Mouse (Mus musculus) lung, embryonic 16.5 days (tissue): ENCODE data around the gene Fgf2. TPM values are rescaled to one million over a fixed set of nuclear protein-coding genes. Genes with fewer than 3 reads are reported as not detected.
A peak's percentile ranks its signal among the peaks of the same experiment; 100 is the strongest.

Experiments used
- ATAC-seq: fragments of 200-750 bp; cut with Nextera tagmentation; 2 replicates; pipeline ENCODE4 v1.8.0; 2017; ENCODE audit warnings: low read depth, mild to moderate bottlenecking, moderate library complexity
- H3K27ac ChIP-seq: fragments of 300-500 bp; sonication (generic); 2 replicates; pipeline ENCODE4 v1.5.1; 2014; ENCODE audit warnings: mild to moderate bottlenecking, control low read depth, low read length
- H3K27me3 ChIP-seq: fragments of 300-500 bp; sonication (generic); 2 replicates; pipeline ENCODE4 v1.6.1; 2014; ENCODE audit warnings: low read depth, low read length, mixed read lengths; ENCODE audit not compliant: control insufficient read depth, insufficient read depth
- H3K36me3 ChIP-seq: fragments of 300-500 bp; sonication (generic); 2 replicates; pipeline ENCODE4 v1.6.1; 2014; ENCODE audit warnings: low read length; ENCODE audit not compliant: control insufficient read depth, insufficient read depth
- H3K4me1 ChIP-seq: fragments of 300-500 bp; sonication (generic); replicated peaks from 2 replicates; pipeline ENCODE4 v1.6.1; 2014; ENCODE audit warnings: low read length, mixed read lengths; ENCODE audit not compliant: control insufficient read depth, insufficient read depth
- H3K4me2 ChIP-seq: fragments of 300-500 bp; sonication (generic); 2 replicates; pipeline ENCODE4 v1.6.1; 2014; ENCODE audit warnings: low read depth, low read length, control low read depth
- H3K4me3 ChIP-seq: fragments of 300-500 bp; sonication (generic); 2 replicates; pipeline ENCODE4 v1.5.1; 2014; ENCODE audit warnings: mild to moderate bottlenecking, low read length, control low read depth
- H3K9ac ChIP-seq: fragments of 300-500 bp; sonication (generic); 2 replicates; pipeline ENCODE4 v1.6.1; 2014; ENCODE audit warnings: low read length, control low read depth
- H3K9me3 ChIP-seq: fragments of 300-500 bp; sonication (generic); 2 replicates; pipeline ENCODE4 v1.6.1; 2016; ENCODE audit warnings: low read length; ENCODE audit not compliant: control insufficient read depth
- WGBS: fragments of 180-500 bp; shearing (Covaris S2); extraction: QIAGEN DNeasy Blood & Tissue Kit; methylation state at CpG from one replicate; pipeline ENCODE4 v1.1.7; 2014; 5-methylcytosine and 5-hydroxymethylcytosine counted together
- polyA plus RNA-seq: library from polyadenylated mRNA; unstranded; fragments of >200 nt; fragmentation: Nextera tagmentation; extraction: Ambion mirVana; gene quantifications from 2 replicates; pipeline ENCODE4 v1.2.1, GENCODE M21; 2015

Fgf2 gene
- polyA plus RNA-seq, 1 experiment from 2014 or later, result 2.8 TPM

DNA sequence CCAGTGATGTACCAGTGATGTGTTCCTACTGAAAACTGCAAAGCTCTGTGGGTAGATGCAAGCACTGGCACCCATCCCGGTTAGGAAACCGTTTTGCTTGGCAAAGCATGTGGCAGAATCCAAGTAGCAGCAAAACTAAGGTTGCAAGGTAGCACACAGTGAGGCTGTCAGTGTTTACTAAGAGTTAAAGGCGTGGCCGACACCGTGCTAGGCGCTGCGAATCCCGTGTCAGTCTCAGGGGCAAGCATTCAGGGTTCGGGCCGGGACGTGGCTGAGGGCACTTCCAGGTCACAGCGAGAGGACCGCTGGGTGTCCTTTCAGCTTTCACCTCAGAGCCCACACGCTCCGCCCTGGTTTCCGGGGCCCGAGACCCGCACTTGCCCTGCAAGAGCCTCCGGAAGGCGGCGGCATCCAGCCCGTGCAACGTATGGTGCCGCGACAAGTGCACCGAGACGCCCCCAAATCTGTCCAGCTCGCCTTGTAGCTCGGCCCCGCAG is 70.9 kb downstream of the Fgf2 start:
- Histone ChIP-seq H3K9me3 (no peaks in the 10 kb centered on the region), H3K4me3 (peak overlapping the region; percentile 90), H3K36me3 (no peaks in the 10 kb centered on the region), H3K4me1 (peaks cover 15% of the 10 kb centered on the region), H3K4me2 (peak overlapping the region; percentile 86), H3K27ac (peak overlapping the region; percentile 93), H3K9ac (peak overlapping the region; percentile 88), H3K27me3 (no peaks in the 10 kb centered on the region)
- under 1% methylated on average over 30 of the region's 30 CpGs for WGBS
- no peak for ATAC-seq

DNA sequence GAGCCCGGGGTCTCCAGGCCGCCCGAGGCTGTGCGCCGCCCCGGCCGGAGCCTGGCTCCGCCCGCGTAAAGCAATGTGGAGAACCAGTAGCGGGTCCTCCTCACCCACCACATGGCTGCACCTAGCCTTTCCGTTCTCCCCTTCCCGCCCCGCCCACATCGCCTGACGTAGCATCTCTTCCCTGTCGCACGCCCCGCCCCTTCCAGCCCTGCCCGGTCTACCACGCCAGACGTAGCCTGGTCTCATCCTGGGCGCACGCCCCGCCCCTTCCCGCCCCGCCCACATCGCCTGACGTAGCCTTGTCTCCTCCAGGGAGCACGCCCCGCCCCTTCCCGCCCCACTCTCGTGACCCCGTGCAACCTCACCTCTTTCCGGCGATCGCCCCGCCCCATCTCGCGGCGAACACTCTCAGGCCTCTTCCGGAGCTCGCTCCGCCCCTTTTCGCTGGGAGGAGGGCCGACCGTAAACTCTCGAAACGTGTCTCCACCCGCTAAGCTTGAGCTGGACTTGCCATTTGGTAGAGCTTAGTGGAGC is 71.4 kb downstream of the Fgf2 start, which contains the start of gene Spata5:
Spata5 (plus strand) TSS at position 439 of the 534 bp plus-strand sequence.
- no peaks in the 10 kb centered on the region for H3K27me3 ChIP-seq
- H3K27ac ChIP-seq, result peak within 1 kb of the TSS; percentile 93
- peaks cover 15% of the 10 kb centered on the region for H3K4me1 ChIP-seq
- ATAC-seq, result peak; percentile 95
- H3K4me3 ChIP-seq, result peak within 1 kb of the TSS; percentile 90
- no peaks in the 10 kb centered on the region for H3K36me3 ChIP-seq
- H3K9me3 ChIP-seq, result no peaks in the 10 kb centered on the region
- peak within 1 kb of the TSS; percentile 95 for H3K4me2 ChIP-seq
- H3K9ac ChIP-seq, result peak within 1 kb of the TSS; percentile 88
- 1% methylated on average over 49 of the region's 50 CpGs for WGBS

DNA sequence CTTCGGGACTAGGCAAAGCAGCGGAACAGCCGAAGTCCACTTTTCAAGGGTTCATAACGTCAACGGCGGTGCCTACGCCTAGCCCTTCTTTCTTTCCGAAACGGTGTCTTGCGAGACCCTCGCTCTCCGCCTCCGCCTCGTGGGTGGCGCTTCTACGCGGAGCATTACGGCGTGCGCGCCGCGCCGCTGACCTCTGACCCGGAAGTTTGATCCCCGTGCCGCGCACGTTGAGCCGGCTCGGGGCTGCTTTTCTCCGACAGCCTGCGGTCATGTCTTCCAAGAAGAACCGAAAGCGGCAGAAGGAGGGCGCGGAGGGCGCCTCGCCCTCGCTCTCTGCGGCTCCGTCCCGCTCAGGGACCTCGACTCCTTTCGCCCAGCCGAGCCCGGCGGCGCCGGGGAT is 71.9 kb downstream of the Fgf2 start, which contains the start of gene Nudt6:
Nudt6 (minus strand) TSS at position 140 of the 400 bp plus-strand sequence.
- H3K27ac ChIP-seq, result peak within 1 kb of the TSS; percentile 93
- 0% methylated on average over 50 of the region's 50 CpGs for WGBS
- peak; percentile 85 for ATAC-seq

DNA sequence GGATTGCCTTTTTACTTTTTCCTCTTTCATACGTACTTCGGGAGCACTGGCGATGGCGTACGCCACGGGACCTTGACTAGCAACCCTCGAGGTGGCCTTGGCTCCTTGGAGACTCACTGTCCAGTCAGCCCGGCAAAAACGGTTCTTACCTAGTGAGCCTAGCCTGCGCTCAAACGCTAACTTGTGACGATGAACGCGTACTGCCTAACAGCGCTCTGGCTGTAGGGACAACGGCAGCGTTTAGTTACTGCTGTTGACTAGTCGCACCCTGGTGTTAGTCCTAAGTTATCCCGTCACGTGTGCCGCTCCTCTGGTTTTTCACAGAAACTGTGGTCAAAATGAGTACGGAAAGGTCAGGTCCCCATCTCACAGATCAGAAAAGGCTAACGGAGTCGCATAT is 72.5 kb downstream of the Fgf2 start:
- Histone ChIP-seq H3K27me3 (no peaks in the 10 kb centered on the region), H3K4me1 (peaks cover 15% of the 10 kb centered on the region), H3K9ac (peak overlapping the region; percentile 73), H3K9me3 (no peaks in the 10 kb centered on the region), H3K36me3 (no peaks in the 10 kb centered on the region), H3K4me3 (peak overlapping the region; percentile 73), H3K27ac (peak overlapping the region; percentile 82), H3K4me2 (peak overlapping the region; percentile 95)
- under 1% methylated on average over 24 of the region's 24 CpGs for WGBS
- no peak for ATAC-seq

More for the DNA sequence above, 71.9 kb downstream of the Fgf2 start, which contains the start of gene Nudt6:
- Histone ChIP-seq H3K27me3 (no peaks in the 10 kb centered on the region), H3K9me3 (no peaks in the 10 kb centered on the region), H3K4me2 (peak within 1 kb of the TSS; percentile 95), H3K4me1 (peaks cover 15% of the 10 kb centered on the region), H3K4me3 (peak within 1 kb of the TSS; percentile 90), H3K36me3 (no peaks in the 10 kb centered on the region), H3K9ac (peak within 1 kb of the TSS; percentile 88)

DNA sequence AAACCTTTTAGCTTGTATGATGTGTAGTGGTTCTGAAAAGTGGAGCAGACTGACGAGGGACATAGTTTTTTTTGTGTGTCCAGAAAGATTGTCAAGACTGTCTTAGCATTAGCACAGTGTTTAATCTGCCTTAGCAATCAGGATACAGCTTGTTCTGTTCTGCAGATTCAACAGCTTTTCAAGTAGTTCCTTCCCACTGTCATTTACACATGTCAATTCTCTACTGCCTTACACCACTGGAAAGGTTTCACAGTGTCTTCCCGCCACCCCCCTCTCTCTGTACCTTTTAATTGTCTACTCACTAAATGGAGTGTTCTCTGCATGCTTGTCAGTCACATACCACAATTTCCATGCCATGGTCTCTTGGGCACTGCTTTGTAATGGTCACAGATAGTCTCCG is 73.0 kb downstream of the Fgf2 start:
- Histone ChIP-seq H3K9me3 (no peaks in the 10 kb centered on the region), H3K9ac (peak overlapping the region; percentile 73), H3K36me3 (no peaks in the 10 kb centered on the region), H3K27ac (no peak overlapping the region), H3K4me1 (peaks cover 15% of the 10 kb centered on the region), H3K27me3 (no peaks in the 10 kb centered on the region), H3K4me3 (peak overlapping the region; percentile 73), H3K4me2 (peak overlapping the region; percentile 95)
- WGBS, result 8% methylated on average over 3 of the region's 3 CpGs
- no peak for ATAC-seq

DNA sequence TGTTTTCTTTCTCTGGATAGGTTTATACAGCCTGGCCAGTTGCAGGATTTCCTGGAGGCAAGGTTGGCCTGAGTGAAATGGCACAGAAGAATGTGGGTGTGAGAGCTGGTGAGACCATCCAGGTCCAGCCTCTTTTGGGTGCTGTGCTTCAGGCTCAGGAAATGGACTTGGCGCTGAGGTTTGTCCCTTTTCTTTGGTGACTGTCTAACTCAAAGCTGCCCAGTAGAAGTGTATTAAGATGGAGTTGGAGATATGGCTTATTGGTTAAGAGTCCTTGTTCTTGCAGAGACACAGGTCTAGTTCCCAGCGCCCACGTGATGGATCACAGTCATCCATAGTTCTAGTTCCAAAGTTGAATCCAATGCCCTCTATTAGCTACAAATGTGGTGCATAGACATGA is 77.9 kb downstream of the Fgf2 start:
- Histone ChIP-seq H3K9me3 (no peaks in the 10 kb centered on the region), H3K9ac (no peak overlapping the region), H3K36me3 (0 out of 2 replicates have a peak, but pooled peaks cover 2% of the 10 kb centered on the region), H3K27me3 (no peaks in the 10 kb centered on the region), H3K4me2 (no peak overlapping the region), H3K27ac (no peak overlapping the region), H3K4me1 (peaks cover 4% of the 10 kb centered on the region), H3K4me3 (no peak overlapping the region)
- no peak for ATAC-seq
- 96% methylated on average over 3 of the region's 3 CpGs for WGBS

DNA sequence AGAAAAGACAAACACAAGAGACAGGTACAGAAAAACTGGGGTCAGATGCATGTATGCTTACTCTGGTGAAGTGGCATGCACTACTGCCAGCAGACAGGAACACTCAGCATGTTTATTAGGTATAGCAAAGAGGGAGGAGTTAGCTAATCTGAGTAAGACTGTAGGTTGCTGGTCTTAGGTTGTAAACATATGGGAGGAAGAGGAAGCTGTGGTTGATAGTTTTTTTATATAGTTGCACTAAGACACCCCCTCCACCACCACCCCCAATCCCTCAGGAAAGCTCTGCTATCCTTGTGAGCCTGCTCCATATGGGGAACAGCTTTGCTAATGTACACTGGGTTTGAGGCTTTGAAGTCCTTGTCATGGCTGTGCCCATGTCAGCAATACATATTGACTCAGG is 82.2 kb downstream of the Fgf2 start:
- Histone ChIP-seq H3K9me3 (no peaks in the 10 kb centered on the region), H3K36me3 (peaks cover 7% of the 10 kb centered on the region; the same call in 1 of the 2 replicates), H3K4me1 (no peaks in the 10 kb centered on the region), H3K9ac (no peak overlapping the region), H3K4me3 (no peak overlapping the region), H3K4me2 (no peak overlapping the region), H3K27me3 (no peaks in the 10 kb centered on the region), H3K27ac (no peak overlapping the region)
- no peak for ATAC-seq

DNA sequence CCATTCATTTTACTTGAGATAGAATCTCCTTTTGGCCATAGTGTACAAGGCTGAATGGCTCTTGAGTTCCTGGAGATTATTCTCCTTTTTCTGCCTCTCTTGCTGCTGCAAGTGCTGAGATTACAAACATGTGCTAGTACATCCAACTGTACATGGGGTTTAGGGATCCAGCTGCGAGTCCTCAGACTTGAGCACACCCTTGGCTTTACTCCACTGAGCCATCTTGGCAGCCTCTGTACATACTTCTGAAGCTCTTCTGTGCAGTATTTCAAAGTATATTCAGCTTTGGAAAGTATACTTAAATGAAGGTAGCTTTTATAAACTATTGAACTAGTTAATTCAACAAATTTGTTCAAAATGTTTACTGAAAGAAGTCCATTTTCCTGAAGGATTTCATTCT is 91.6 kb downstream of the Fgf2 start:
- WGBS, result 76% methylated on average over 1 of the region's 1 CpGs
- no peak overlapping the region for H3K27ac ChIP-seq
- ATAC-seq, result 0 out of 2 replicates have a peak, but pooled peaks have one; percentile 57

DNA sequence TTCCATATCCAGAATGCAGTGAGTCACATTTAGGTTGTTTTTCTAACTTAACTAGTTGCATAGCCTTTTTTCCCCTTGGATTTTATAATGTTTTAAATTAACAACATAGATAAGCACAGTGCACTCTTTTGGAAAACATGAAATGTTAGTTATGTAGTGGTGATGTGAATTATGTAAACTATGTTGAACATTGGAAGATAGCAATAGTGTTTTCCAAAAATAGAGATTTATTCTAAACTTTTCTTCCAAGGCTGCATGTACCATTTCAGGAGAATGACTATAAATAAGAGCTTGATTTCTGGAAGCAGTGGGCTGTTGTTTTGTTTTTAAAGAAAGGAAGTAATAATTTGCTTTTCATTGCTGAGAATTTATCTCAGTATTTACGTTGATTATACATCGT is 95.3 kb downstream of the Fgf2 start:
- peaks cover 10% of the 10 kb centered on the region for H3K36me3 ChIP-seq

More for the DNA sequence above, 91.6 kb downstream of the Fgf2 start:
- Histone ChIP-seq H3K4me1 (no peaks in the 10 kb centered on the region), H3K36me3 (peaks cover 13% of the 10 kb centered on the region), H3K4me3 (no peak overlapping the region), H3K9me3 (no peaks in the 10 kb centered on the region), H3K9ac (no peak overlapping the region), H3K4me2 (no peak overlapping the region), H3K27me3 (no peaks in the 10 kb centered on the region)

More for the DNA sequence above, 95.3 kb downstream of the Fgf2 start:
- Histone ChIP-seq H3K9ac (no peak overlapping the region), H3K27ac (no peak overlapping the region), H3K4me1 (no peaks in the 10 kb centered on the region), H3K27me3 (no peaks in the 10 kb centered on the region), H3K4me3 (no peak overlapping the region), H3K9me3 (no peaks in the 10 kb centered on the region), H3K4me2 (no peak overlapping the region)
- 74% methylated on average over 2 of the region's 2 CpGs for WGBS
- ATAC-seq, result no peak
